Mouse (Mus musculus) neural tube, embryonic 15.5 days (tissue): ENCODE data around the gene Phyhipl. TPM values are rescaled to one million over a fixed set of nuclear protein-coding genes. Genes with fewer than 3 reads are reported as not detected.

Experiments used
- ATAC-seq: fragments of 200-750 bp; cut with Nextera tagmentation; 2 replicates; pipeline ENCODE4 v1.8.0; 2017; ENCODE audit warnings: mild to moderate bottlenecking, moderate TSS enrichment, moderate library complexity; ENCODE audit not compliant: low FRiP score
- H3K27ac ChIP-seq: fragments of 300-500 bp; sonication (generic); replicated peaks from 2 replicates; pipeline ENCODE4 v1.5.1; 2015; ENCODE audit warnings: mild to moderate bottlenecking, inconsistent platforms
- H3K27me3 ChIP-seq: fragments of 300-500 bp; sonication (generic); replicated peaks from 2 replicates; pipeline ENCODE4 v1.6.1; 2015; ENCODE audit warnings: inconsistent platforms
- H3K36me3 ChIP-seq: fragments of 300-500 bp; sonication (generic); 2 replicates; pipeline ENCODE4 v1.6.1; 2015; ENCODE audit warnings: inconsistent platforms
- H3K4me1 ChIP-seq: fragments of 300-500 bp; sonication (generic); 2 replicates; pipeline ENCODE4 v1.6.1; 2015; ENCODE audit warnings: inconsistent platforms
- H3K4me2 ChIP-seq: fragments of 300-500 bp; sonication (generic); 2 replicates; pipeline ENCODE4 v1.6.1; 2015; ENCODE audit warnings: inconsistent platforms, mild to moderate bottlenecking, moderate library complexity
- H3K4me3 ChIP-seq: fragments of 300-500 bp; sonication (generic); replicated peaks from 2 replicates; pipeline ENCODE4 v1.5.1; 2015; ENCODE audit warnings: mild to moderate bottlenecking, inconsistent platforms
- H3K9ac ChIP-seq: fragments of 300-500 bp; sonication (generic); replicated peaks from 2 replicates; pipeline ENCODE4 v1.6.1; 2015; ENCODE audit warnings: mild to moderate bottlenecking, inconsistent platforms
- H3K9me3 ChIP-seq: fragments of 300-500 bp; sonication (generic); replicated peaks from 2 replicates; pipeline ENCODE4 v1.6.1; 2016; ENCODE audit warnings: inconsistent platforms
- WGBS: fragments of 180-500 bp; shearing (Covaris S2); methylation state at CpG from one replicate; pipeline ENCODE4 v1.1.7; 2015; ENCODE audit warnings: mixed read lengths; 5-methylcytosine and 5-hydroxymethylcytosine counted together
- polyA plus RNA-seq: library from polyadenylated mRNA; unstranded; fragments of >200 nt; fragmentation: Nextera tagmentation; extraction: Ambion mirVana; gene quantifications from 2 replicates; pipeline ENCODE4 v1.2.1, GENCODE M21; 2015

Phyhipl gene
- polyA plus RNA-seq, result 279 and 335 TPM in 2 replicates

DNA sequence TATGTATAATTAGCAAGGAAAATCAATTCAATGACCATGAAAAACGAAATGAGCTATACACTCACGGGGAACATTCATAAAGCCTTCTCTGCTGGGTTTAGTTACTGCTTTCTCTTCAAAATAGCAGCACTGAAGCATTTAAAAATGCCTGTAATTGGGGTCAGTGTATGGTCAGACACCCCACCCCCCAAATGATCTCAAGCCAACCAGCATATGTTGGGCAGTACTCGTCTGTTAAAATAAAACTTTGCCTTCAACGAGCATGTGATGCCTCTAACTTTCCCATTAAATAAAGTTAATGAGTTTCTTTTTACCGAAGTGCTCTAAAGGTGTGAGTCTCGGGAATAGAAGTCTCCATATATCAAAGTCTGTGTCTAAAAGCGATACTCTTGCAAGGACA lies at the start of gene Phyhipl:
Gene Phyhipl (minus strand): TSS at position 138 of the 400 bp plus-strand sequence.
- no peak within 1 kb of the TSS for H3K27ac ChIP-seq
- no peak for ATAC-seq
- 16% methylated on average over 7 of the region's 7 CpGs for WGBS

GRCm38 (mm10) chr10:70703211-70703610 lies 47.4 kb upstream of the Phyhipl start:
- no peaks in the 10 kb centered on the region for H3K4me1 ChIP-seq
- no peak overlapping the region for H3K4me2 ChIP-seq
- 76% methylated on average over 6 of the region's 6 CpGs for WGBS
- no peaks in the 10 kb centered on the region for H3K36me3 ChIP-seq
- no peak overlapping the region for H3K27ac ChIP-seq
- H3K4me3 ChIP-seq, result no peak overlapping the region
- 0 out of 2 replicates have a peak, but pooled peaks cover 6% of the 10 kb centered on the region for H3K9me3 ChIP-seq
- ATAC-seq, result no peak
- no peaks in the 10 kb centered on the region for H3K27me3 ChIP-seq
- H3K9ac ChIP-seq, result no peak overlapping the region

More for the DNA sequence above, at the start of gene Phyhipl:
- H3K9me3 ChIP-seq, result no peaks in the 10 kb centered on the region
- no peak within 1 kb of the TSS for H3K9ac ChIP-seq
- H3K27me3 ChIP-seq, result no peaks in the 10 kb centered on the region
- H3K4me3 ChIP-seq, result no peak within 1 kb of the TSS
- H3K36me3 ChIP-seq, result no peaks in the 10 kb centered on the region
- H3K4me1 ChIP-seq, result peaks cover 29% of the 10 kb centered on the region
- H3K4me2 ChIP-seq, result no peak within 1 kb of the TSS

DNA sequence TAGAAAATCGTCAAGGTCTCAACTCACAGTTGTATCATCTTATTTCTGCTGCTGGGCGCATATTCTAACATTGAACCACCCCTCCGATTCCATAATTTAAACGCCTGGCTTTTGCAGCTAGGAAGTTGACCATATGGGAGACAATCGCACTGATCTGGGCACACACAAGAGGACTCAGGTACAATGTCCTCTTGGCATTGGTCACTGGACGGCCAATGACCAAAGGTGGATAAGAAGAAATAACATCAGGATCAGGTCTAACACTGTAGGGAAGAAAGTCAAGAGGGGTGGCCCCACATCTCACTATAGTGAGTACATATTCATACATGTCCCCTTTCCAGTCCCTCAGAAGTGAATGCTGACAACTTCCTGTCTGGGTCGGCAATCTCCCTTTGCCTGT lies 43.8 kb upstream of the Phyhipl start:
- 93% methylated on average over 7 of the region's 7 CpGs for WGBS
- H3K9me3 ChIP-seq, result no peaks in the 10 kb centered on the region
- H3K27me3 ChIP-seq, result no peaks in the 10 kb centered on the region
- H3K4me3 ChIP-seq, result no peak overlapping the region
- H3K4me2 ChIP-seq, result no peak overlapping the region
- no peaks in the 10 kb centered on the region for H3K36me3 ChIP-seq
- H3K27ac ChIP-seq, result no peak overlapping the region
- ATAC-seq, result no peak
- no peaks in the 10 kb centered on the region for H3K4me1 ChIP-seq
- H3K9ac ChIP-seq, result no peak overlapping the region

DNA sequence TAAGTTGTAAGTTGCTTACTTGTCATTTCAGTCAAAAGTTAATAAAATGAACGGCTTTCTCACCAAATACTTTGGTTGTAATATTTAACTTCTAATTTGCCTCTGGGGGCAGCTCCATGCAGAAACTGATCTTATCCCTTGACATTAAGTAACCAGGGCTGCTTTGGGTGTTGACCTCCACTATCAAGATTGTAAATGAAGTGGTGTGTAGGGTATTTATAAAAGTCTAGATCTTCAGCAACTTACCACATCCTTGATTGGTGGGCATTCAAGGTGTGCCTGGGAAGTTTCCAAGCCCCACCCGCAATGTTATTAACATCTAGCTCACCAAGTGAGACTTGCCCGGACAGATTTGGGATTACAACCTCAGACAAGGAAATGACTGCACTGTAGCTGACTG lies 42.2 kb upstream of the Phyhipl start:
- no peak for ATAC-seq
- 93% methylated on average over 3 of the region's 3 CpGs for WGBS
- H3K4me3 ChIP-seq, result no peak overlapping the region

GRCm38 (mm10) chr10:70696748-70697585 lies 41.2 kb upstream of the Phyhipl start:
- H3K4me3 ChIP-seq, result no peak overlapping the region
- H3K9me3 ChIP-seq, result no peaks in the 10 kb centered on the region
- no peak overlapping the region for H3K4me2 ChIP-seq
- no peaks in the 10 kb centered on the region for H3K4me1 ChIP-seq
- no peak overlapping the region for H3K9ac ChIP-seq
- WGBS, result 82% methylated on average over 29 of the region's 29 CpGs
- H3K27me3 ChIP-seq, result no peaks in the 10 kb centered on the region
- H3K36me3 ChIP-seq, result no peaks in the 10 kb centered on the region
- no peak overlapping the region for H3K27ac ChIP-seq
- ATAC-seq, result no peak

More for the DNA sequence above, 42.2 kb upstream of the Phyhipl start:
- no peak overlapping the region for H3K9ac ChIP-seq
- H3K27me3 ChIP-seq, result no peaks in the 10 kb centered on the region
- no peaks in the 10 kb centered on the region for H3K36me3 ChIP-seq
- H3K27ac ChIP-seq, result no peak overlapping the region
- no peak overlapping the region for H3K4me2 ChIP-seq
- no peaks in the 10 kb centered on the region for H3K4me1 ChIP-seq
- H3K9me3 ChIP-seq, result no peaks in the 10 kb centered on the region

GRCm38 (mm10) chr10:70689346-70689745 lies 33.6 kb upstream of the Phyhipl start:
- H3K9me3 ChIP-seq, result no peaks in the 10 kb centered on the region
- H3K9ac ChIP-seq, result no peak overlapping the region
- no peaks in the 10 kb centered on the region for H3K36me3 ChIP-seq
- whole genome bisulfite sequencing, result 84% methylated on average over 6 of the region's 6 CpGs
- no peak overlapping the region for H3K4me2 ChIP-seq
- H3K27ac ChIP-seq, result no peak overlapping the region
- no peaks in the 10 kb centered on the region for H3K27me3 ChIP-seq
- H3K4me3 ChIP-seq, result no peak overlapping the region
- peaks cover 7% of the 10 kb centered on the region for H3K4me1 ChIP-seq
- no peak for ATAC-seq

DNA sequence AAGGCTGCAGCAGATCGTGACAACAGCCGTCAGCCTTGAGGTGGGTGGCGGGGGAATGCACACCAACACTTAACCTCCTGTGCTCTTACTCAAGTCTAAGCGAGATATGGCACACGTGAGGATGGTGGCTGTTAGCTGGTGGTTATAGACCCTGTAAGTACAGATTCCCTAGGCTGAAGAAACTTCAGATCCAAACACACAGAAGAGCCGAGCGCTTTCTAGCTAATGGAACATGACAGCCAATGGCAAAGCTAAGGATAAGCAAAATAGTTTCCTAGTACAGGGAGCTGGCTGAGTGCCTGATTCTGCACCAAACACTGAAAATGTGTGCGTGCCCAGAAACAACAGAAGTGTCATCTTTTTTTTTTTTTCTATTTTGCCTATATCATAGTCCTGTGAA lies 33.1 kb upstream of the Phyhipl start:
- Histone ChIP-seq H3K4me1 (peaks cover 7% of the 10 kb centered on the region), H3K27ac (peak overlapping the region; percentile 18; the same call in 1 of the 2 replicates), H3K4me3 (no peak overlapping the region), H3K27me3 (no peaks in the 10 kb centered on the region), H3K9me3 (no peaks in the 10 kb centered on the region), H3K9ac (no peak overlapping the region), H3K4me2 (no peak overlapping the region), H3K36me3 (no peaks in the 10 kb centered on the region)
- 64% methylated on average over 8 of the region's 8 CpGs for WGBS
- no peak for ATAC-seq

GRCm38 (mm10) chr10:70686941-70687703 lies 31.4 kb upstream of the Phyhipl start:
- WGBS, result 25% methylated on average over 11 of the region's 11 CpGs
- H3K27me3 ChIP-seq, result no peaks in the 10 kb centered on the region
- peak; percentile 79 for ATAC-seq
- no peak overlapping the region for H3K4me2 ChIP-seq
- H3K27ac ChIP-seq, result peak overlapping the region; percentile 34
- H3K9me3 ChIP-seq, result no peaks in the 10 kb centered on the region
- H3K4me1 ChIP-seq, result peaks cover 7% of the 10 kb centered on the region
- H3K4me3 ChIP-seq, result no peak overlapping the region
- no peaks in the 10 kb centered on the region for H3K36me3 ChIP-seq
- no peak overlapping the region for H3K9ac ChIP-seq

DNA sequence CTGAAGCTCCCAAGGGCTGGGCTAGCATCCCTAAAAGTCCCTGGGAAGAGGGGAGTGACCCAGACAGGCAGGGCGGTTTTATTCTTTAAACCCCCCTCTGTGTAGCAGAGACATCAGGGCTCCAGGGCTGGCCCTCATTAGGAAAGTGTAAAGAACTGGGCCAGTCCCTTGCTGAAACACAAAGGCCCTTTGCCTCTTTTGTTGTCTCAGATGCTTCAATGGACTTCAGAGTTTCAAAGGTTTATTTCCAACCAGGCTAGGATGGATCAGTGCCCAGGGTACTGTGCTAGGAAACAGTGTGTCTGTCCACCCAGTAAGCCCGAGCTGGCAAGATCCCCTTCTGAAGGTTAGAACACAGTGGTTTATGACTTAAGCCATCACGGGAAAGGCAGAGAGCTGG lies 30.7 kb upstream of the Phyhipl start:
- peaks cover 7% of the 10 kb centered on the region for H3K4me1 ChIP-seq
- no peaks in the 10 kb centered on the region for H3K36me3 ChIP-seq
- H3K27me3 ChIP-seq, result no peaks in the 10 kb centered on the region
- no peaks in the 10 kb centered on the region for H3K9me3 ChIP-seq
- no peak overlapping the region for H3K4me2 ChIP-seq
- H3K9ac ChIP-seq, result no peak overlapping the region
- peak; percentile 91 for ATAC-seq
- H3K27ac ChIP-seq, result peak overlapping the region; percentile 41
- 9% methylated on average over 3 of the region's 3 CpGs for WGBS
- H3K4me3 ChIP-seq, result no peak overlapping the region

- Histone ChIP-seq H3K27ac (no peak overlapping the region), H3K4me3 (no peak overlapping the region), H3K4me1 (peaks cover 7% of the 10 kb centered on the region), H3K9me3 (no peaks in the 10 kb centered on the region), H3K36me3 (no peaks in the 10 kb centered on the region), H3K9ac (no peak overlapping the region), H3K4me2 (no peak overlapping the region), H3K27me3 (no peaks in the 10 kb centered on the region)
- ATAC-seq, result no peak
- WGBS, result 93% methylated on average over 4 of the region's 4 CpGs
These were observed 27.7 kb upstream of the Phyhipl start for GRCm38 (mm10) chr10:70683508-70683907.

GRCm38 (mm10) chr10:70677946-70678345 lies 22.2 kb upstream of the Phyhipl start:
- H3K4me3 ChIP-seq, result no peak overlapping the region
- no peak overlapping the region for H3K27ac ChIP-seq
- no peak overlapping the region for H3K9ac ChIP-seq
- no peaks in the 10 kb centered on the region for H3K27me3 ChIP-seq
- H3K36me3 ChIP-seq, result no peaks in the 10 kb centered on the region
- H3K9me3 ChIP-seq, result peaks cover 3% of the 10 kb centered on the region; the same call in 1 of the 2 replicates
- ATAC-seq, result no peak
- no peaks in the 10 kb centered on the region for H3K4me1 ChIP-seq
- WGBS, result 93% methylated on average over 1 of the region's 1 CpGs
- H3K4me2 ChIP-seq, result no peak overlapping the region

DNA sequence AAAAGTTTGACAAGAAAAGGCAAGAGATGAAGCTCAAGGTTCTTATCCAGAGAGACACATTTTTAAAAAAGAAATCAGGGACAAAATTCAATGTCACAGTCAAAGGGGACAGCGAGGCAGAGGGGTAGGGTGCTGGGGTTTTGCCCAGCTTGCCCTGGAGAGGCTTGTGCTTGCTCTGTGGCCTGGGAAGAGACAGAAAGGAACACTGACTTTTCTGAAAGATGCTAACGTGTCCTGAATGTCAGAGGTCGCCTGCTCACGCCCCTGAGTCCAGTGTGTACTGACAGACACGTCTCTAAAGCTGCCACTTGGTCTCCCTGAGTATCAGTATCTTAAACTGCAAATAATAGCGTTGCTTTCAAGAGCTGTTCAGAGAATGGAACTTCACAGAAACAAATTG lies 507 bp upstream of the Phyhipl start:
- ATAC-seq, result no peak
- no peaks in the 10 kb centered on the region for H3K36me3 ChIP-seq
- H3K4me3 ChIP-seq, result no peak overlapping the region
- H3K4me1 ChIP-seq, result peaks cover 29% of the 10 kb centered on the region
- no peak overlapping the region for H3K4me2 ChIP-seq
- H3K9ac ChIP-seq, result no peak overlapping the region
- H3K27me3 ChIP-seq, result no peaks in the 10 kb centered on the region
- no peak overlapping the region for H3K27ac ChIP-seq
- 26% methylated on average over 6 of the region's 6 CpGs for WGBS
- no peaks in the 10 kb centered on the region for H3K9me3 ChIP-seq
